Mouse (Mus musculus): Measurements from ENCODE around the gene Abca2.

DNA sequence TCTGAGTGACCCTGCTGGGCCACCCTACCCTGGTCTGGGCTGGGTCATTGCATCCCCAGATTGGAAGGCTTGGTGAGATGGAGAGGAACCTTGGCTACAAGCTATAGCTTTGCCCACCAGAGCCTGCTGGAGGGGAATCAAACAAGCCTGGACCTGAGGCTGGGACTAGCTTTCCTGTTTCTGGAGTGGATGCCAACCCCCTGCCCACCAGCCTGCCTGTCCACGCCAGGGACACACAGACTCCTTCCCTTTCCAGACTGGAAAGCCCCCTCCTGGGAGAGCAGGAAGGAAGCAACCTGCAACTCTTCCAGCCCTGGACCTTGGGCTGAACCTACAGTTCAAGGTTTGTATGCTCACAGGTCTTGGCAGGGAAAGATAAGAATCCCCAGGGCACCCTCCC lies 4.9 kb upstream of the Abca2 start:
- TF ChIP-seq CTCF (IDR thresholded peaks at IDR 0.05; ENCODE audit: insufficient read depth, low read depth, low read length) (no peak), POLR2A (IDR thresholded peaks at IDR 0.05; ENCODE audit: insufficient read depth, low read depth, low read length) (no peak)

Data from olfactory bulb, adult 2 months (tissue).